Mouse (Mus musculus) embryonic facial prominence, embryonic 13.5 days (tissue): ENCODE results near the gene Apon. TPM values are rescaled to one million over a fixed set of nuclear protein-coding genes. Genes with fewer than 3 reads are reported as not detected.
"Not testable (repeated sequence)": the region's sequence is repeated elsewhere in the genome, so short reads cannot be mapped to it uniquely, and the experiment has no call there.

Experiments
- ATAC-seq: fragments of 200-750 bp; cut with Nextera tagmentation; 2 replicates; pipeline ENCODE4 v1.8.0; 2017; ENCODE audit warnings: low read depth; ENCODE audit not compliant: insufficient number of reproducible peaks, insufficient read depth, low FRiP score, low TSS enrichment
- H3K27ac ChIP-seq: fragments of 300-500 bp; sonication (generic); 2 replicates; pipeline ENCODE4 v1.5.1; 2015; ENCODE audit warnings: moderate library complexity, mild to moderate bottlenecking, inconsistent platforms
- H3K27me3 ChIP-seq: fragments of 300-500 bp; sonication (generic); 2 replicates; pipeline ENCODE4 v1.6.1; 2015; ENCODE audit warnings: mild to moderate bottlenecking, inconsistent platforms
- H3K36me3 ChIP-seq: fragments of 300-500 bp; sonication (generic); 2 replicates; pipeline ENCODE4 v1.6.1; 2015; ENCODE audit warnings: mild to moderate bottlenecking, inconsistent platforms
- H3K4me1 ChIP-seq: fragments of 300-500 bp; sonication (generic); 2 replicates; pipeline ENCODE4 v1.6.1; 2015; ENCODE audit warnings: inconsistent platforms
- H3K4me2 ChIP-seq: fragments of 300-500 bp; sonication (generic); 2 replicates; pipeline ENCODE4 v1.6.1; 2015; ENCODE audit warnings: moderate library complexity, mild to moderate bottlenecking, inconsistent platforms
- H3K4me3 ChIP-seq: fragments of 300-500 bp; sonication (generic); 2 replicates; pipeline ENCODE4 v1.5.1; 2015; ENCODE audit warnings: mild to moderate bottlenecking, inconsistent platforms
- H3K9ac ChIP-seq: fragments of 300-500 bp; sonication (generic); 2 replicates; pipeline ENCODE4 v1.6.1; 2015; ENCODE audit warnings: mild to moderate bottlenecking, inconsistent platforms
- H3K9me3 ChIP-seq: fragments of 300-500 bp; sonication (generic); 2 replicates; pipeline ENCODE4 v1.6.1; 2016; ENCODE audit warnings: inconsistent platforms
- WGBS: fragments of 180-500 bp; shearing (Covaris S2); methylation state at CpG from one replicate; pipeline ENCODE4 v1.1.7; 2015; ENCODE audit warnings: mixed read lengths; 5-methylcytosine and 5-hydroxymethylcytosine counted together
- polyA plus RNA-seq: library from polyadenylated mRNA; unstranded; fragments of >200 nt; fragmentation: Nextera tagmentation; extraction: Ambion mirVana; gene quantifications from 2 replicates; pipeline ENCODE4 v1.2.1, GENCODE M21; 2015

Apon gene
- polyA plus RNA-seq, 1 experiment from 2014 or later, result 0.58 TPM

- Histone ChIP-seq H3K36me3 (peaks cover 84% of the 10 kb centered on the region), H3K4me2 (no peak overlapping the region), H3K9ac (no peak overlapping the region), H3K9me3 (no peaks in the 10 kb centered on the region), H3K27ac (no peak overlapping the region), H3K4me3 (no peak overlapping the region), H3K4me1 (0 out of 2 replicates have a peak, but pooled peaks cover 6% of the 10 kb centered on the region), H3K27me3 (no peaks in the 10 kb centered on the region)
- WGBS, result 92% methylated on average over 14 of the region's 14 CpGs
- no peak for ATAC-seq
These were observed 27.8 kb downstream of the Apon start for GRCm38 (mm10) chr10:128281682-128282081.

GRCm38 (mm10) chr10:128282886-128283450, 29.1 kb downstream of the Apon start:
- ATAC-seq, result no peak
- Histone ChIP-seq H3K9me3 (no peaks in the 10 kb centered on the region), H3K4me3 (no peak overlapping the region), H3K4me2 (no peak overlapping the region), H3K4me1 (0 out of 2 replicates have a peak, but pooled peaks cover 6% of the 10 kb centered on the region), H3K9ac (no peak overlapping the region), H3K36me3 (peaks cover 76% of the 10 kb centered on the region), H3K27ac (no peak overlapping the region), H3K27me3 (no peaks in the 10 kb centered on the region)
- 86% methylated on average over 20 of the region's 20 CpGs for WGBS

- 62% methylated on average over 31 of the region's 31 CpGs for WGBS
- Histone ChIP-seq H3K4me1 (0 out of 2 replicates have a peak, but pooled peaks cover 6% of the 10 kb centered on the region), H3K36me3 (peaks cover 74% of the 10 kb centered on the region), H3K9me3 (no peaks in the 10 kb centered on the region), H3K4me3 (no peak overlapping the region), H3K27me3 (no peaks in the 10 kb centered on the region), H3K9ac (no peak overlapping the region), H3K27ac (no peak overlapping the region), H3K4me2 (no peak overlapping the region)
- no peak for ATAC-seq
These were observed 30.0 kb downstream of the Apon start for GRCm38 (mm10) chr10:128283604-128284579.

GRCm38 (mm10) chr10:128290594-128290993, 36.7 kb downstream of the Apon start:
- not testable (repeated sequence) for H3K4me2 ChIP-seq, H3K4me3 ChIP-seq, H3K9ac ChIP-seq, ATAC-seq, H3K9me3 ChIP-seq, H3K4me1 ChIP-seq, H3K27me3 ChIP-seq, H3K27ac ChIP-seq
- 67% methylated on average over 1 of the region's 1 CpGs for WGBS
- H3K36me3 ChIP-seq, result peaks cover 51% of the 10 kb centered on the region

- no peak for ATAC-seq
- Histone ChIP-seq H3K27ac (no peak overlapping the region), H3K4me1 (no peaks in the 10 kb centered on the region), H3K36me3 (peaks cover 15% of the 10 kb centered on the region), H3K9ac (0 out of 2 replicates have a peak overlapping the region, but pooled peaks have one; percentile 3), H3K4me3 (no peak overlapping the region), H3K4me2 (no peak overlapping the region), H3K27me3 (no peaks in the 10 kb centered on the region), H3K9me3 (no peaks in the 10 kb centered on the region)
- 72% methylated on average over 13 of the region's 13 CpGs for WGBS
These were observed 42.6 kb downstream of the Apon start for GRCm38 (mm10) chr10:128296370-128297090.

GRCm38 (mm10) chr10:128297221-128297620, 43.3 kb downstream of the Apon start:
- H3K9ac ChIP-seq, result no peak overlapping the region
- H3K4me1 ChIP-seq, result peaks cover 2% of the 10 kb centered on the region
- WGBS, result 77% methylated on average over 4 of the region's 4 CpGs
- no peak overlapping the region for H3K4me2 ChIP-seq
- no peaks in the 10 kb centered on the region for H3K27me3 ChIP-seq
- H3K9me3 ChIP-seq, result no peaks in the 10 kb centered on the region
- no peak overlapping the region for H3K27ac ChIP-seq
- no peak overlapping the region for H3K4me3 ChIP-seq
- peaks cover 9% of the 10 kb centered on the region for H3K36me3 ChIP-seq
- no peak for ATAC-seq

GRCm38 (mm10) chr10:128297622-128298021, 43.7 kb downstream of the Apon start:
- 0 out of 2 replicates have a peak, but pooled peaks have one; percentile 43 for ATAC-seq
- 64% methylated on average over 11 of the region's 11 CpGs for WGBS

GRCm38 (mm10) chr10:128298243-128298642, 44.3 kb downstream of the Apon start:
- no peak overlapping the region for H3K9ac ChIP-seq
- H3K27ac ChIP-seq, result no peak overlapping the region
- no peak for ATAC-seq

More at GRCm38 (mm10) chr10:128297622-128298021, 43.7 kb downstream of the Apon start:
- Histone ChIP-seq H3K27me3 (no peaks in the 10 kb centered on the region), H3K4me2 (no peak overlapping the region), H3K9ac (no peak overlapping the region), H3K27ac (no peak overlapping the region), H3K4me3 (no peak overlapping the region), H3K4me1 (peaks cover 6% of the 10 kb centered on the region), H3K9me3 (no peaks in the 10 kb centered on the region), H3K36me3 (peaks cover 5% of the 10 kb centered on the region; the same call in 1 of the 2 replicates)

GRCm38 (mm10) chr10:128298702-128299171, 44.8 kb downstream of the Apon start, which contains the start of gene Il23a:
Il23a (minus strand) TSS chr10:128298752.
- peaks cover 8% of the 10 kb centered on the region for H3K4me1 ChIP-seq

More at GRCm38 (mm10) chr10:128298243-128298642, 44.3 kb downstream of the Apon start:
- Histone ChIP-seq H3K4me2 (no peak overlapping the region), H3K4me1 (peaks cover 6% of the 10 kb centered on the region), H3K4me3 (no peak overlapping the region), H3K9me3 (no peaks in the 10 kb centered on the region), H3K36me3 (no peaks in the 10 kb centered on the region), H3K27me3 (no peaks in the 10 kb centered on the region)
- WGBS, result 57% methylated on average over 6 of the region's 6 CpGs

GRCm38 (mm10) chr10:128302357-128302756, 48.5 kb downstream of the Apon start:
- Histone ChIP-seq H3K9ac (peak overlapping the region; percentile 87), H3K4me3 (peak overlapping the region; percentile 60), H3K4me2 (peak overlapping the region; percentile 76), H3K9me3 (no peaks in the 10 kb centered on the region), H3K27me3 (no peaks in the 10 kb centered on the region), H3K36me3 (0 out of 2 replicates have a peak, but pooled peaks cover 4% of the 10 kb centered on the region), H3K27ac (peak overlapping the region; percentile 96), H3K4me1 (peaks cover 16% of the 10 kb centered on the region)
- no peak for ATAC-seq
- 37% methylated on average over 3 of the region's 3 CpGs for WGBS

More at GRCm38 (mm10) chr10:128298702-128299171, 44.8 kb downstream of the Apon start, which contains the start of gene Il23a:
- H3K4me3 ChIP-seq, result no peak within 1 kb of the TSS
- no peak within 1 kb of the TSS for H3K4me2 ChIP-seq
- no peaks in the 10 kb centered on the region for H3K27me3 ChIP-seq
- H3K27ac ChIP-seq, result no peak within 1 kb of the TSS
- no peaks in the 10 kb centered on the region for H3K9me3 ChIP-seq
- ATAC-seq, result no peak
- 76% methylated on average over 11 of the region's 11 CpGs for WGBS
- no peaks in the 10 kb centered on the region for H3K36me3 ChIP-seq
- no peak within 1 kb of the TSS for H3K9ac ChIP-seq

GRCm38 (mm10) chr10:128302785-128303125, 48.9 kb downstream of the Apon start:
- peak overlapping the region; percentile 87 for H3K9ac ChIP-seq
- peak overlapping the region; percentile 76 for H3K4me2 ChIP-seq
- peak overlapping the region; percentile 96 for H3K27ac ChIP-seq
- H3K4me3 ChIP-seq, result peak overlapping the region; percentile 60
- ATAC-seq, result no peak
- H3K36me3 ChIP-seq, result 0 out of 2 replicates have a peak, but pooled peaks cover 4% of the 10 kb centered on the region
- no peaks in the 10 kb centered on the region for H3K9me3 ChIP-seq
- WGBS, result 1% methylated on average over 9 of the region's 9 CpGs
- H3K27me3 ChIP-seq, result no peaks in the 10 kb centered on the region
- peaks cover 16% of the 10 kb centered on the region for H3K4me1 ChIP-seq
